Mouse (Mus musculus) bone marrow, adult 2 months (tissue): ENCODE measurements around the gene Gm884.

Source experiments
- CTCF ChIP-seq: fragments of 200-500 bp; IDR thresholded peaks from 2 replicates; pipeline ENCODE4 v1.5.1; 2011; ENCODE audit warnings: low read length, control low read depth; ENCODE audit not compliant: control insufficient read depth, insufficient read depth
- POLR2A ChIP-seq: fragments of 200-500 bp; IDR thresholded peaks from 2 replicates; pipeline ENCODE4 v1.6.1; 2011; ENCODE audit warnings: low read depth, mild to moderate bottlenecking, control low read depth, low read length, borderline replicate concordance; ENCODE audit not compliant: control insufficient read depth

DNA sequence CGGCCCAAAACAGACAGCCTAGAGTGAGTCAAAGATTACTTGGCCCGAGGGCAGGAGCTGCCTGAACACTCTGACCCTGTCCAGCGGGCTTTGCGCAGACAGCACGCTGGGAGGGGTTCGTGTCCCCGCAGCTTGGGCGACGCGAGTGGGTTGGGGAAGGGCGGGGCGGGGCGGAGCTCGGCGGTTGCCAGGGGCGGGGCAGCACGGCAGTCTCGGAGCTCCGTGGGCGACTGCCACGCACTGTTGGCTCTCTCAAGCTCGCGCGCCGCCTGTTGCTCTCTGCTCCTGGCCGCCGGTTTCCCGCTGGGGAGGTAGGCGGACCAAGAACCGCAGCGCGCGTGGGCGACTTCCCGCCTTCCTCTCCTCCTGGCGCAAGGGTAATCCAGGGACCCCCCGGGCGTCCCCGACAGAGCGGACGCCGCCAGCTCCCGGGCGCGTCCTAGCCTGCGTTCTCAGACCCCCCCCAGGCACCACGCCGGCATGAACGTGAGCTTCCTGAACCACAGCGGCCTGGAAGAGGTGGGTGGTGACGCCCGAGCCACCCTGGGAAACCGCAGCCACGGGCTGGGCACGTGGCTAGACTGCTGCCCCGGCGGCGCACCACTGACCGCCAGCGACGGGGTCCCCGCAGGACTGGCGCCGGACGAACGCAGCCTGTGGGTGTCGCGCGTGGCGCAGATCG, 28.5 kb upstream of the Gm884 start, which contains the start of gene Rprml:
- TF ChIP-seq CTCF = no peak
- no peak for TF ChIP-seq POLR2A
